Mouse (Mus musculus): ENCODE data around the gene Gm10959. TPM values are rescaled to one million over a fixed set of nuclear protein-coding genes. Genes with fewer than 3 reads are reported as not detected.

Gm10959 gene
- total RNA-seq, 2 experiments from 2014 or later, result not detected

GRCm38 (mm10) chr3:122894772-122895171 is 24.4 kb downstream of the Gm10959 start, which contains the start of gene Fabp2:
TSS of gene Fabp2 (plus strand) at chr3:122895072.
- DNase-seq (ENCODE audit: low spot score), result no peak

GRCm38 (mm10) chr3:122888371-122888819 is 30.8 kb downstream of the Gm10959 start:
- DNase-seq (ENCODE audit: low spot score), result no peak

- DNase-seq (ENCODE audit: low spot score), result no peak
Measured at GRCm38 (mm10) chr3:122887505-122888301, 31.5 kb downstream of the Gm10959 start.

GRCm38 (mm10) chr3:122878705-122879315 is 40.4 kb downstream of the Gm10959 start:
- no peak for DNase-seq (ENCODE audit: low spot score)

- no peak for DNase-seq (ENCODE audit: low spot score)
Measured at GRCm38 (mm10) chr3:122877543-122877942, 41.6 kb downstream of the Gm10959 start.

- DNase-seq (ENCODE audit: low spot score), result no peak
Measured at GRCm38 (mm10) chr3:122876870-122877269, 42.3 kb downstream of the Gm10959 start.

- no peak for DNase-seq (ENCODE audit: low spot score)
Measured at GRCm38 (mm10) chr3:122871596-122871995, 47.6 kb downstream of the Gm10959 start.

GRCm38 (mm10) chr3:122868270-122868669 is 50.9 kb downstream of the Gm10959 start:
- DNase-seq (ENCODE audit: low spot score), result no peak

- no peak for DNase-seq (ENCODE audit: low spot score)
Measured at GRCm38 (mm10) chr3:122865092-122865491, 54.1 kb downstream of the Gm10959 start.

Other genes starting within 250 kb of the Gm10959 start
- gene Pde5a, start 190.4 kb downstream of the Gm10959 start, total RNA-seq (2021), result 1 to 10 TPM; 1.5 to 2.1 TPM
- gene Fabp2, start 24.3 kb downstream of the Gm10959 start, total RNA-seq (2021), result not detected
- gene 1810037I17Rik, start 4.8 kb upstream of the Gm10959 start, total RNA-seq (2021), result 10 to 100 TPM; 22.9 to 27.9 TPM
- 10 to 100 TPM; 11.3 to 11.4 TPM for gene Usp53, start 65.2 kb upstream of the Gm10959 start, total RNA-seq (2021)
- gene Myoz2, start 115.7 kb upstream of the Gm10959 start, total RNA-seq (2021), result 100 to 1,000 TPM; 352 to 392 TPM

All from gastrocnemius, adult 18-20 months (tissue).